Mouse (Mus musculus) gastrocnemius, adult 18-20 months (tissue): ENCODE data around the gene Grm4. TPM values are rescaled to one million over a fixed set of nuclear protein-coding genes. Genes with fewer than 3 reads are reported as not detected.

Experiments used
- DNase-seq: peaks from one replicate; pipeline ENCODE4 v3.0.0; 2021; ENCODE audit warnings: low spot score
- total RNA-seq, 2 experiments: library from RNA; stranded (reverse); gene quantifications; 2 replicates each; pipeline ENCODE4 v1.2.3; 2021

Grm4 gene
- total RNA-seq, 2 experiments from 2014 or later, result 0.07 TPM; not detected in 1

DNA sequence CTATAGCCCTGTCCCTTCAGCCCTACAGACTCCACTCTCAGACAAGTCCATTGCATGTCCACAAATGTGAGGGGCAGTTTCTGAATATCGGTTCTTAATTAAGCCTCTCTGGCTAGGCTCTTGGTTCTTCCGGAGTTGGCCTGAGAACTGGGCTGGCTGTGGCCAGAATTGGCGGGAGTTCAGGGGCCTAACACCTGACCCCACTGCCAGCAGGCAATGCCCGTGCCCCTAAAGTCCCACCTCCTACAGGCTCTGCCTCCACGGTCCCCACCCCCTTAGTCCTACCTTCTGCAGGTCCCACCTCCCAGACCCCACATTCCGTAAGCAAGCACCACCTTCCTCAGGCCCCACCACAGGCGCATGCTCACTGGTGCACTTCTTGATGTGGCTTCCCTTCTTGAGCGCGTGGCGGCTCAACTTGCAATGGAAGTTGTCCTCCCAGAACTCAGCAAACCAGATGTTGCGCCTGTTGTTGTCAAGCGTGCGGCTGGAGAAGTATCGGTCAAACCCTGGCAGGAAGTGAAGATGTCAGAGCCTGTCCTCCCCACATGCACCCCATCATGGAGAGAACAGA, 71.4 kb downstream of the Grm4 start:
- no peak for DNase-seq

DNA sequence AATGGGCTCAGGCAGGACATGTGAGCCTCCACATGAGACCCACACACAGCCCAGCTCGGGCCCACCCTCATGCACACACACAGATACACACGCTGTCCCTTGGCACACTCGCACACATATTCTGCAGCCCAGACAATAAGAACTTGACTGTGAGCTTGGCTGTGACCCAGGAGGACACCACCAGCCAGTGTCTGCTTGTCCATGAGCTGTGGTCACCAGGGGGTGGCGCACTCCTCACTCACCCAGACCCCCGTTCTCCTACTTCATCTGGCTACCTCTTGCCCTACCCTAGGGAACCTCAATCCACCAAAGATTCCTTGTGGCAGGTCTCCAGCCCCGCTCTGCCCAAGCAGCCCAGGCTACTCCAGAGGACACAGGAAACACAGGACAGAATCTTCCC, 72.5 kb downstream of the Grm4 start:
- no peak for DNase-seq

DNA sequence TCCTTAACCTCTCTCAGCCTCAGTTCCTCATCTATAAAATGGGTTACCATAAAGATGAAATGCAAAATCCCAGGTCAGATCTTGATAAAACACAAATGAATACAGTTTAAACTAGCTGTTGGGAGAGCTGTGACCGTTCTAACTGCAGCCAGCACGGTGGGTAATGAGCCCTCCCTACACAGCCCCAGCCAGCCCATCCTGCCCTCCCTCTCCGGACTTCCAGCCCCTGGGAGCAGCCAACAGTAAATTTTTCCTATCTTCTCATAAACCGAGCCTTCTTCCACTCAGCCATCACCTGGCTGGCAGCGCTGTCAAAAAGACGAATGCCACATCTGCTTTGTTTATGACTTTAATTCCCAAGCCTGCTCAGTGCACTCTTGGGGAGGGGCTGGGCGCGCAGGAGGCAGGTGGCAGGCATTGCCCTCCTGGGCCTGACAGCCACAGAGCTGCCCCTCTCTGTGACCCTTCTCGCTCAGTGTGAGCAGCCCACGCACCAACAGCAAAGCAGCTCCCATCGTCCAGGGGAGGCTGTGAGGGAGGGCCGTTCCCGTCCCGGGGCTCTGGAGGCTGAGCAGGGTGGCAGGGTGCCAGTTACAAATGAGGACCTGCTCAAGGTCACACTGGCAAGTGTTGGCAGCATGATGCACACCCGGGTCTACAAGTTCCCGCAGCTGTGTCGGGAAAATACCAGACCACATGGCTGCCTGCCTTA, 75.7 kb downstream of the Grm4 start:
- DNase-seq, result no peak

DNA sequence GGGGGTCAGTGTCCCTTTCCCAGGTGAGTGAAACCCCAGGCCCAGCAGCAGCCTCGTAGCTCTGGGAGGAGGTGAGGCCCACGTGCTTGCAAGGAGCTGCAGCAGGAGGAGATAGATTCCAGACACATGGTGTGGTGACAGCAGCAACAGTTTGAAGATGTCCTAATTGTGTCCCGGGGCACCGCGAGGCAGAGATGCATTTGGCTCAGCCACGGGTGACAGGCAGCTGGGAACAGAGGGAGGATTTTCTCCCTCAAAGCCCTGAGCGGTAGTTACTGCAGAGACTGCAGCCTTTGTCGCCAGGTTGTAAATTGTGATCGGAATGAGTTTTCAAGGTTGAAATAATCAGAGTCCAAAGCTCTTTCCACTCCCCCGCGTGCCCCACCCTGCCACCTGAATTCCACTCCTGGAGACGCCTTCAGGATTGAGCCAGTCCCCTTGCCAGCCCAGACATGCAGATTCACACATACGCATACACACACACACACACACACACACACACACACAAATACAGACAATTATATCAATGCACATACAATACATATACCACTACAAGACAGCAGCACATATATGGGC, 78.6 kb downstream of the Grm4 start:
- no peak for DNase-seq

DNA sequence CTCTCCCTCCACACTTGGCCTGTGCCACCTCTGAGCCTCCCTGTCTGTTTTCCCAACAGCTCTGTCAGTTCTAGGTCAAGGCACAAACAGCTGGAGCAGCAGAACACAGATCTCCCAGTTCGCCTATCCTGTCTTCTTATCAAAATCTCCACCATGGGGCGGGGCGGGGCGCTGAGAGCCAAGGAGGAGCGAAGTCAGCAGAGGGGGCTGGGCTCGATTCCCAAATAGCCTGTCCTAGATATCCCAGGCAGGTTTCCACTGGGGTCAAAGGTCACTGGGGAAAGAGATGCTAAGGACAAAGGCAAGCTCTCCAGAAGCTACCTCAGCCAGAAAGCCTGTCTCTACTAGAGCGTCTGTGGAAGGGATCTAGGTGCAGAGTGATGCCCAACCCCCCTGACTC, 79.4 kb downstream of the Grm4 start:
- no peak for DNase-seq

DNA sequence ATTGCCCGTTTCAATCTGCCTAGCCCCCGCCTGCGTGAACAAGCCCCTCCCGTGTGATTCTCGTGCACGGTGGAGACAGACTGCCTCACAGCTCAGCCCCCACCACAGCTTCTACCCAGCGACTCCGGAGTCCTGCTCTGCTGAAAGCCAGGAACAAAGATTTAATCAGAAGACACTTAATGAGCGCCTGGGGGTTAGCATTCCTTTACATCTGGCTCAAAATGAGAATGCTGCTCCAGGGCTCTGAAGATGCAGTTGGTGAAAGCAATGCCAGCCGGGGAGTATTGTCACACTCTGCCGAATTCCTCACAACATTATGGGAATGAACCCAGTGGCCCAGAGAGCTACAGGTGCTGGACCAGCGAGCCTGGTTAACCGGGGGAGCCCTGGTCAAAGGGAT, 85.4 kb downstream of the Grm4 start:
- no peak for DNase-seq

DNA sequence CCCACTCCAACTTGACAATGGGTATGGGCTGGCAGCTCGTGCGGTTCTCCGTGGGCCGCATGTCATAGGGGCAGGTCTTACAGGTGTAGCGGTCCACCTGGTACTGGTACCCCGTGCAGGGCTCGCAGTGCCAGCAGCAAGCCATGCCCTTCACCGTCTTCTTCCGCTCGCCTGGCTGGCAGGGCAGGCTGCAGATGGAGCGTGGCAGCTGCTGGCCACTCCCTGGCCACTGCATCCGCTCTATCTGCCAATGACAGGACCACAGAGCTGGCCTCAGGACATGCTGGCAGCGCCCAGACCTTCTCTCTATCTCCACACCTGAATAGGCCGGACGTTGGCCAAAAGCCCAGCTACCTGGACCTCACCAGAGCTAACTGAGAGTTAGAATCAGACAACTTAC, 86.0 kb downstream of the Grm4 start:
- DNase-seq, result no peak

DNA sequence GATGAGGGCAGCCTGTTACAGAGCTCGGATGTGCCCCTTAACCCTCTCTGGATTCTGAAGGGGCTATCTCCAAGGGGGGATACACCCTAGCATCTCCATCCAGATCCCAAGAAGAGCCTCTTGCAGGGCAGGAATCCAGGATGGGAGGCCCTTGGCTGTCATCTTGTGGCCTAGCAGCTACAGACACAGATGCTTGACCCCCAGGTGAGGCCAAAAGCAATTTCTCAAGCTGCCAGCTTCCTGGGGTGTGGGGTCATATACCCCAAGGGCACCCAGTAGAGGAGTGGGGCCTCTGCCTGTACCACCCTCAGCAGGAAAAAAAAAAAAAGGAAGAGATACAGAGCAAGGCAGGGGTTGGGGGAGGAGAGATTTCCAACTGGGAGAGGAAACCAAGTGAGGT, 87.1 kb downstream of the Grm4 start:
- no peak for DNase-seq

DNA sequence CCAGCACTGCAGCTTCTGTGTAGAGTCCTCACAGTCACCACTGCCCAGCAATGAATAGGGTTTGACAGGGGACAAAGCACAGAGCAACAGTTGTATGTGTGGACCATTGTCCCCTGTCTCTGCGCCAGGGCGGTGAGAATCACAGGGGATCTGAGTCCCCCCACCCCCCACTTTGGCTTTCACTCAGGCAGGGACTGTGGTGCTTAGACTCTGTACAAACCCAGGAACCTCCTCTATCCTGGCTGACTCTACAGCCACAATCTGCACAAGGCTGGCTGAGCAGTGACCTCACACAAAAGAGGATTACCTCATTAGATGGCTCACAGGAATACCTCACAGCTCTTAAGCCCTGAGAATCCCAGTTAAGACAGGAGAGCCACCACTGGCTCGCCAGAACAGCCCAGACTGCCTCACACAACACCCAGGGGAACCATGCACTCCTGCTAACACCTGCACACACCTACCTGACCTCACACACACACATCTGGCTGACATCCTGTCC, 88.0 kb downstream of the Grm4 start:
- no peak for DNase-seq

DNA sequence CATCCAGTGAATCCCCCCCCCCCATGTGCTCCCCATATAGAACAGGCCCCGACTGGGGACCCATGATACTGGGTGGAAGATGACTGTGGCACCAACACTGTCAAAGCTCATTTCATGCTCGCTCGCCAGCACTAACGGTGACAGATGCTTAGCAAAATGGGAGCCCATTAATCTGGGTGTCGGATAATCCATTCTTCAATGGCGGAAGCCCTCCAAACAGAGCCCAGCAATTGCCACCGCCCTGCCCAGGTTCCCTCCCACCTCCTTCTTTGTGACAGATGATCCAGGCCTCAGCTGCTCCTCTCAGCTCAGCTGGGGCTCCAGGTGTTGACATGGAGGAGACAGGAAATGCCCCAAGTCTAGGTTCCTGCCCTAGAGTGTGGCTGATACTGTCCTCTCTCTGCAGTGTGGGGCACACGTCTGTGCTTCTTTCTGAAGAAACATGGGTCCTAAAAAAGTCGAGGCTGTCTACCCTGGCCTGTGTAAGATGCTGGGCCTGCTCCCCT, 89.0 kb downstream of the Grm4 start:
- DNase-seq, result no peak

DNA sequence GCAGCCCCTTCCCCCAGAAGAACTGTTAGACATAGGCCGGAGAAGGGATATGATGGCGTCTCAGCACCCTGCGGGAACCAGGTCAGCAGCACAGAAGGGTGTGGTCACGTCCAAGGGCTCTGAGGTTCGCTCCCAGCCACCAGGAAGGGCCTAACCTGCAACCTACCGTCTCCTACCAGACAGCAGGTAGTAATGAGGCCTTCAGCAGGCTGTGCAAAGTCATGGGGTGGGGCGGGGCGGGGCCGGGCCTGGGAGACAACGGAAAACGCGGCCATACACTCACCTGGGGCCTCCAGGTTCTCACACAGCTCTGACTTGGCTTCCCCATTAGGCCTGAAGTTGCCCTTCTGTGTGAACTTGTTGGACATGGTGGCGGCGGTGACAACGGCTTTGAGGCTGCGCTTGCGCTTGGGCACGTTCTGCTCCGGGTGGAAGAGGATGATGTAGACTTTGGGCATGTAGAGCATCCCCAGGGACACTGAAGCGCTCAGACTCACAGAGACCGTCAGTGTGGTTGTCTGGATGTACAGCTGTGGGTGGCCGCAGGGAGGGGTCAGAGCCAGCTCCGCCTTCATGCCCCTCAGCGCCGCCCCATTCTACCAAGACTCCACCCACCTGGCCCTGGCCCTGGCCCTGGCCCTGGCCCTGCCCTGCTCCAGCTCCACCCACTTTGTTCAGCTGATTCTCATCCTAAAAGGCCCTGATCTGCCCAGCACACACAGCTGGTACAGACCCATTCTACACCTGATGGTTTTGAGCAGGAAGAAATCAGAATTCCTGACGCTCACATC, 90.0 kb downstream of the Grm4 start:
- no peak for DNase-seq

DNA sequence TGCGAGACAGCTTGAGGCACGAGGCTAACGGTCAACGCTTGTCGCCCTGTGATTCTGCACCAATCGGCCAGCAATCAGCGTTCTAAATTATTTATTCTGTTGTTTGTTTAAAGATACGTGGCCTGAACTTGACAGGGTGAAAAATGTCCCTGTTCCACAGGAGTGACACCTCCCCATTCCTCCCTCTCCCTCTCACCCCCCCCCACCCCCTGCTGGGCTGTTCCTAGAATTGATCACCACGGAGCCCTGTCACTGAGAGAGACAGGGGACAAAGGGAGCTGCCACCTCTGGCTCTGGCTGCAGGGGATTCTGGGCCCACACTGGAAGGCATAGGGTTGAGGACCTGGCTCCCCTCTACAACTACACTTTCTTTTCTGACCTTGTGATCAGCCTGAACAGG, 91.4 kb downstream of the Grm4 start:
- no peak for DNase-seq

DNA sequence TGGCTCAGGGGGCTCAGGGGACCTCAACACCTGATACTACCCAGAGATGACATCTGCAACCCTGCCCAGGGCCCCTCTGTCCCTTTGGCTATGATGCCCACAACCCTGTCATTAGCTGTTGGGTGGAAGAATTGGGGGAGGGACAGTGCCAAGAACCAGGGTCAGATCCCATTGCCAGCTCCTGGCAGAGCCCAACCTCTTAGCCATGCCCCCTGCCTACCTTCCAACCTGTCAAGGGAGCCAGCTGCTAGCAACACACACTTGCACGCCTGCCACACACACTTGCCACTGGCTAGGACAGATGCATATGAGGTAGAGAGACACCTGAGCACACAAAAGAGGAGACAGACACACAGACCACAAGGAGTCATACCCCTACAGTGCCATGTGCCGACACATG, 96.2 kb downstream of the Grm4 start:
- no peak for DNase-seq

DNA sequence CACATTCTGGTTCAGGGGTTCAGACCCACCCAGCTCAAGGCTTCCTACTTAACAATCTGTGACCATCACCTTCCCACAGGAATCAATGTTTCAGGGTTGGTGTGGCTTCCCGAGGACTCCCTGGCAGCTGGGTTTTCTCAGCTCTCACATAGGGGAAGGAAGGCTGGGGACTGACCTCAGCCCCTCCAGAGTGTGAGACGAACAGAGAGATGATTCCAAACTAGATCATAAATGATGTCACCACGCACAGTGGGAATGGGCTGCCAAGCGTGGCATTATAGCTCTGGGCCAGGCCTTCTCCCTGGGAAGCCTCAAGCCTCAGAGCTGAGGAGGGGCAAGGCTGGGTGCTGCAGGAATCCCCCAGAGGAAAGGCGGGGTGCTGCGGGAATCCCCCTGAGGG, 96.8 kb downstream of the Grm4 start:
- DNase-seq, result no peak

DNA sequence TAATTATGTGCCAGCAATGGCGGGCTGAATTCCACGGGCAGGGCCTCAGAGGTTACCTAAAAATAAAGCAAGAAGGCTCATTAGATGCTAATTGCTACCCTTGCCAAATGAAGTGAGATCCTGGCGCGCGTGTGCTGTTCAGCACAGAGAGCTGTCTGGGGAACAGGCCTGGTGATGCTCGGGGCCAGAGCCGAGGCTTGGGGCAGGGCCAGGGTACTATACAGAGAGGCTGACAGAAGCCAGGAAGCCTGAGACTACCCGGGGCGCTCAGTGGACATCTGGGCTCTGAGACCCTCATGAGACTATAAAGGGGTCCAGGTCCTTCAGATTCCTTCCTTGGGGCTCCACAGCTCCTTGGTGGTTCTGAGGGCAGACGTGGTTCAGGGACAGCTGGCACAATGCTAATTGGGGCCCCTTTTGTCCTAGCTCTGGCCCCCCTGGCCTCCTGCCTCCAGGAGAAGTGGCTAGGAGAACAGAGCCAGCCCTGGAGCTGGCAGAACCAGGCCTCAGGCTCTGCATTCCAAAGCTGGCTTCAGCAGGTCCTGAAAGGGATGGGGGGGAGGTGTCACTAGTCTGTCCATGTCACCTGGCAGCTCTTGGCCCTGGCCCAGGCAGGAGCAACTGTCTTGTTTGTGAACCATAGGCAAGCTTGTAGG, 98.3 kb downstream of the Grm4 start:
- DNase-seq, result no peak

DNA sequence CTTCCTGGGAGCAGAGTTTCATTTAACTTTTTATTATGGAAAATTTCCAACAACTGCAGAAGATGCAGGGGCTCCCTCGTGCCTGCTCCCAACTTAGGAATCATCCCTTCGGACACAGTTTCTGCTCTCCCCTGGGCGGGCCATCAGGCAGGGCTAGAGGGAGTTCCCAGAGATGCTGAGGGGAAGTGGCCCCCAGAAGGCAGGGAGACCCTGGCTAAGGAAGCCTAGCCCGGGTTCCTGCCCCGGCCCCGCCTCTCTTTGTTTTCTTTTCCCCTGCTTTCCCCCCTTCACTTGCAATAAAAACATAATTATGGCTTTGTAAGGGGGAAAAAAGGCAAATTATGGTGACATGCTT, 98.9 kb downstream of the Grm4 start:
- DNase-seq, result no peak

DNA sequence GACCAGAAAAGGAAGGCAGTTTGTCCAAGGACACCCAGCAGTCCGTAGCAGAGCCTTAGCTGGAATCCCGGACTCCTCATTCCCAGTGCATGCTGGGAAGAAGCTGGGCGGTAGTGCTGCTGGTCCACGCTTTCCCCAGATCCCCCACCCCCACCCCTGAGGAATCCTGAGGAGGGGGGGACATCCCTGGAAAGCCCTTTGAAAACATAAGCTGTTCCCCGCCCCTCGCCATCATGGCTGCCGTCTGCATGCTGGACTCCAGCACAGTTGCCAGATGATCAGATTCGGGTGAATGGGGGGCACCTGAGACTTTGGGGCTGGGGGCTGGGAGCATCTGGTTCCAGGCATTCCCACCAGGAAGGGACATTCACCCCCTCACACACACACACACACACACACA, 99.4 kb downstream of the Grm4 start:
- no peak for DNase-seq

DNA sequence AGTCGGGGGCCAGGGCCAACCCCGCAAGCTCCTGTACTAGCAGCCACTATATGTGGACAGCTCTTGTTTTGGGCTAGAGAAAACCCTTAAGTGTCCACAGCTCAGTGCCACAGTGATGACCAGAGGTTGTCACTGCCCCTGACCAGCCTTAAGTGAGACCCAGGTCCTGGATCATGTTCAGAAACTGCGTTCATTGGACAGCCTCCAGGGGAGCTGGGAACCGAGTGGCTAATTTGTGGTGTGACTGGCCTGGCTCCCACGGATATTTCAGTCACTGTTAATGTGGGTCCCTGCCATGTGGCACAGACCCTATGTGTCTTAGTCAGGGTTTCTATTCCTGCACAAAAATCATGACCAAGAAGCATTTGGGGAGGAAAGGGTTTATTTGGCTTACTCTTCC, 112.2 kb downstream of the Grm4 start:
- no peak for DNase-seq

DNA sequence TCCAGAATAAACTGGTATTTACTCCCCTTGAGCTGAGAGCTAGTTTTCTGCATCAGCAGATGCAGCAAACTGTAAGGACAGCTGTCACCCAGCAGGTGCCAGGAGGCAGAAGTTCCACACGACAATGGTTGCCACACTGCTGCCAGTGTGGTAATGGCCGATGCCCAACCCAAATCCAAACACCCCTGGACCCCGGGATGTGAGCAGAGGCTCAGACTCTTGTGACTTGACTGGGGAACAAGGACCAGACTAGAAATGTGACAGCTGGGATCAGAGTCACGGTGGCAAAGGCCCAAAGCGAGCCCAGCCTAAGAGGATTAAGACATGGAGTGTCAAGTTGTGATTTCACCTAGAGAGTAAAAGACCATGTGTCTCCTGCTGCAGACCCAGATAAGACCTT, 112.7 kb downstream of the Grm4 start:
- DNase-seq, result no peak

DNA sequence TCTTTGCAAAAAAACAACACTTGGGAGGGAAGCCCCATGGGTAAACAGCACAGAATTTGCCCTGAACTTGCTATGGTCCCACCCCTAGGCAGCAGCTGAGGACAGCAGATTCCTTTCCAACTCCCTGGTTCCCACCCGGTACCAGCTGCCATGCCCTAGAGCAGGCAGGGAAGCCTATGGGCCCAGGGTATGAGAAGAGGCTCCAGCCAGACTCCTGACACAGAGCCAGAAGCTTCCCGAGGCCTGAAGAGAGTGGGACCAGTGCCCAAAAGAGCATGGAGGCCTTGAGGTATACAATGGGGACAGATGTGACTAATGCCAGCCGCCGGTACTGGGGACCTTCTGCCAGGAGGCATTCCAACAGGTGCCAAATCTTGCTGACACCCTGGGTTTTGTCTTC, 114.2 kb downstream of the Grm4 start:
- no peak for DNase-seq

DNA sequence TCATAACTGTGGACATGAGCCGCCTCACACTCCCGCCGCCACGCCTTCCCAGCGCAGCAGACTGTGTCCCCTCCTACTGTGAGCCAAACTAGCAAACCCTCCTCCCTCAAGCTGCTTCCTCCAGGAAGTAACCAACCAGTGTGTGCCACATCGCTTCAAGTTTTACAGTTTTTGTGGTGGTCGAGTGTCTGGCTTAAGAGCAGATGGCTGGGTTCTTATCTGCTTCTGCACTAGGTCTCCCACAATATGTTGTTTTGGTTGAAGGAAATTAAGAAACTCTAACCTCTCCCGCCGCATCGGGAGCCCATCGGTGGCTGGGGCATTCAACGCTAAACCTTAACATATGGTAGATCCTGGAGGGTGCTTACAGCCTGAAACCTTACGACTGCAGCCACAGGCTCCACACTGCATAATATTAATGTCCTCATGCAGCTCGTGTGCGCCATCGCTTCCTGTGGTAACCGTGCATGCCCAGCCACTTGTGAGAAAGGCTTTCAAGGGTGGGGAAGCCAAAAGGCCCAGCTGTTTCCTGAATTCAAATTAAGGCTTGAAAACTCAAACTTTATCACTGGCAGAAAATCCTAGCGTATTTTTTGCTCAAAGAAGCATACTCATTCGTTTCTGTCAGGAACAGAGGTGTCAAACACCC, 115.7 kb downstream of the Grm4 start:
- DNase-seq, result no peak
